Mouse (Mus musculus) heart, embryonic 10.5 days (tissue): Measurements from ENCODE around the gene Rnf144b. TPM values are rescaled to one million over a fixed set of nuclear protein-coding genes. Genes with fewer than 3 reads are reported as not detected.

Source experiments
- DNase-seq: peaks from one replicate; pipeline ENCODE4 v3.0.0-alpha.2; 2017; ENCODE audit warnings: low spot score
- H3K27ac ChIP-seq: fragments of 300-500 bp; sonication (generic); 2 replicates; pipeline ENCODE4 v1.5.1; 2016; ENCODE audit warnings: mild to moderate bottlenecking
- H3K27me3 ChIP-seq: fragments of 300-500 bp; sonication (generic); 2 replicates; pipeline ENCODE4 v1.6.1; 2016; ENCODE audit warnings: mild to moderate bottlenecking; ENCODE audit not compliant: poor library complexity, insufficient read depth, severe bottlenecking
- H3K36me3 ChIP-seq: fragments of 300-500 bp; sonication (generic); 2 replicates; pipeline ENCODE4 v1.6.1; 2016; ENCODE audit warnings: mild to moderate bottlenecking, moderate library complexity
- H3K4me1 ChIP-seq: fragments of 300-500 bp; sonication (generic); 2 replicates; pipeline ENCODE4 v1.6.1; 2016; ENCODE audit warnings: mild to moderate bottlenecking
- H3K4me3 ChIP-seq: fragments of 300-500 bp; sonication (generic); 2 replicates; pipeline ENCODE4 v1.5.1; 2016; ENCODE audit warnings: mild to moderate bottlenecking, moderate library complexity
- H3K9me3 ChIP-seq: fragments of 300-500 bp; sonication (generic); 2 replicates; pipeline ENCODE4 v1.6.1; 2016; ENCODE audit warnings: mild to moderate bottlenecking, moderate library complexity
- WGBS: fragments of 180-500 bp; shearing (Covaris S2); methylation state at CpG from one replicate; pipeline ENCODE4 v1.1.7; 2016; 5-methylcytosine and 5-hydroxymethylcytosine counted together
- polyA plus RNA-seq: library from polyadenylated mRNA; unstranded; fragments of >200 nt; fragmentation: Nextera tagmentation; extraction: Ambion mirVana; gene quantifications from 2 replicates; pipeline ENCODE4 v1.2.1, GENCODE M21; 2016

Gene Rnf144b
- polyA plus RNA-seq, 1 experiment from 2014 or later: 0.98 TPM

- Histone ChIP-seq H3K36me3 (0 out of 2 replicates have a peak, but pooled peaks cover 2% of the 10 kb centered on the region), H3K9me3 (peaks cover 4% of the 10 kb centered on the region; the same call in 1 of the 2 replicates), H3K27ac (no peak overlapping the region), H3K4me3 (no peak overlapping the region), H3K4me1 (0 out of 2 replicates have a peak, but pooled peaks cover 3% of the 10 kb centered on the region), H3K27me3 (no peaks in the 10 kb centered on the region)
- WGBS: 80% methylated on average over 5 of the region's 5 CpGs
- no peak for DNase-seq
These were observed 39.5 kb downstream of the Rnf144b start for GRCm38 (mm10) chr13:47162001-47162400.

- DNase-seq: no peak
- 85% methylated on average over 5 of the region's 5 CpGs for WGBS
- H3K4me1 ChIP-seq: peaks cover 12% of the 10 kb centered on the region
- peaks cover 4% of the 10 kb centered on the region; the same call in 1 of the 2 replicates for H3K9me3 ChIP-seq
- H3K36me3 ChIP-seq: 0 out of 2 replicates have a peak, but pooled peaks cover 2% of the 10 kb centered on the region
- H3K27me3 ChIP-seq: no peaks in the 10 kb centered on the region
- H3K4me3 ChIP-seq: no peak overlapping the region
- no peak overlapping the region for H3K27ac ChIP-seq
These were observed 42.3 kb downstream of the Rnf144b start for GRCm38 (mm10) chr13:47164732-47165131.

- H3K4me1 ChIP-seq: peaks cover 9% of the 10 kb centered on the region
- no peaks in the 10 kb centered on the region for H3K27me3 ChIP-seq
- no peak for DNase-seq
- WGBS: 83% methylated on average over 2 of the region's 2 CpGs
- H3K9me3 ChIP-seq: peaks cover 4% of the 10 kb centered on the region; the same call in 1 of the 2 replicates
- no peak overlapping the region for H3K27ac ChIP-seq
- no peak overlapping the region for H3K4me3 ChIP-seq
- H3K36me3 ChIP-seq: 0 out of 2 replicates have a peak, but pooled peaks cover 2% of the 10 kb centered on the region
These were observed 42.8 kb downstream of the Rnf144b start for GRCm38 (mm10) chr13:47165261-47165660.

GRCm38 (mm10) chr13:47168484-47168883, 46.0 kb downstream of the Rnf144b start:
- no peak overlapping the region for H3K4me3 ChIP-seq

GRCm38 (mm10) chr13:47170026-47170425, 47.6 kb downstream of the Rnf144b start:
- Histone ChIP-seq H3K27ac (no peak overlapping the region), H3K9me3 (no peaks in the 10 kb centered on the region), H3K4me1 (peaks cover 8% of the 10 kb centered on the region), H3K36me3 (0 out of 2 replicates have a peak, but pooled peaks cover 3% of the 10 kb centered on the region), H3K27me3 (no peaks in the 10 kb centered on the region), H3K4me3 (no peak overlapping the region)
- WGBS: 82% methylated on average over 4 of the region's 4 CpGs
- DNase-seq: no peak

More at GRCm38 (mm10) chr13:47168484-47168883, 46.0 kb downstream of the Rnf144b start:
- Histone ChIP-seq H3K27ac (no peak overlapping the region), H3K27me3 (no peaks in the 10 kb centered on the region), H3K4me1 (peaks cover 8% of the 10 kb centered on the region), H3K9me3 (peaks cover under 1% of the 10 kb centered on the region; the same call in 1 of the 2 replicates), H3K36me3 (0 out of 2 replicates have a peak, but pooled peaks cover 3% of the 10 kb centered on the region)
- no peak for DNase-seq
- 33% methylated on average over 11 of the region's 11 CpGs for WGBS

- no peaks in the 10 kb centered on the region for H3K9me3 ChIP-seq
- H3K27me3 ChIP-seq: no peaks in the 10 kb centered on the region
- 69% methylated on average over 13 of the region's 13 CpGs for WGBS
- peaks cover 8% of the 10 kb centered on the region for H3K4me1 ChIP-seq
- H3K27ac ChIP-seq: no peak overlapping the region
- no peak for DNase-seq
- H3K36me3 ChIP-seq: 0 out of 2 replicates have a peak, but pooled peaks cover 3% of the 10 kb centered on the region
- no peak overlapping the region for H3K4me3 ChIP-seq
These were observed 48.5 kb downstream of the Rnf144b start for GRCm38 (mm10) chr13:47170811-47171555.

GRCm38 (mm10) chr13:47172891-47173290, 50.4 kb downstream of the Rnf144b start:
- 76% methylated on average over 10 of the region's 10 CpGs for WGBS
- Histone ChIP-seq H3K27ac (no peak overlapping the region), H3K4me1 (peaks cover 8% of the 10 kb centered on the region), H3K9me3 (no peaks in the 10 kb centered on the region), H3K27me3 (no peaks in the 10 kb centered on the region), H3K36me3 (0 out of 2 replicates have a peak, but pooled peaks cover 3% of the 10 kb centered on the region), H3K4me3 (no peak overlapping the region)
- DNase-seq: no peak

GRCm38 (mm10) chr13:47178182-47178581, 55.7 kb downstream of the Rnf144b start:
- H3K36me3 ChIP-seq: no peaks in the 10 kb centered on the region
- H3K4me1 ChIP-seq: 0 out of 2 replicates have a peak, but pooled peaks cover 2% of the 10 kb centered on the region
- no peaks in the 10 kb centered on the region for H3K9me3 ChIP-seq
- no peak overlapping the region for H3K27ac ChIP-seq
- DNase-seq: no peak
- H3K4me3 ChIP-seq: no peak overlapping the region
- H3K27me3 ChIP-seq: no peaks in the 10 kb centered on the region
- WGBS: 74% methylated on average over 8 of the region's 8 CpGs

GRCm38 (mm10) chr13:47180776-47181175, 58.3 kb downstream of the Rnf144b start:
- H3K9me3 ChIP-seq: no peaks in the 10 kb centered on the region

GRCm38 (mm10) chr13:47182366-47182765, 59.9 kb downstream of the Rnf144b start:
- H3K27ac ChIP-seq: no peak overlapping the region
- H3K36me3 ChIP-seq: no peaks in the 10 kb centered on the region
- no peak overlapping the region for H3K4me3 ChIP-seq
- H3K4me1 ChIP-seq: peaks cover 19% of the 10 kb centered on the region; the same call in 1 of the 2 replicates
- no peaks in the 10 kb centered on the region; the same call in 1 of the 2 replicates for H3K27me3 ChIP-seq
- no peaks in the 10 kb centered on the region for H3K9me3 ChIP-seq
- no peak for DNase-seq
- 86% methylated on average over 5 of the region's 5 CpGs for WGBS

More at GRCm38 (mm10) chr13:47180776-47181175, 58.3 kb downstream of the Rnf144b start:
- Histone ChIP-seq H3K27me3 (no peaks in the 10 kb centered on the region), H3K4me3 (no peak overlapping the region), H3K4me1 (peaks cover 12% of the 10 kb centered on the region; the same call in 1 of the 2 replicates), H3K27ac (no peak overlapping the region), H3K36me3 (no peaks in the 10 kb centered on the region)
- WGBS: 76% methylated on average over 7 of the region's 7 CpGs
- DNase-seq: no peak

- H3K27me3 ChIP-seq: no peaks in the 10 kb centered on the region; the same call in 1 of the 2 replicates
- no peak overlapping the region for H3K27ac ChIP-seq
- peaks cover 18% of the 10 kb centered on the region; the same call in 1 of the 2 replicates for H3K4me1 ChIP-seq
- H3K4me3 ChIP-seq: no peak overlapping the region
- no peaks in the 10 kb centered on the region for H3K36me3 ChIP-seq
- no peak for DNase-seq
- no peaks in the 10 kb centered on the region for H3K9me3 ChIP-seq
- 82% methylated on average over 9 of the region's 9 CpGs for WGBS
These were observed 60.7 kb downstream of the Rnf144b start for GRCm38 (mm10) chr13:47183033-47183730.

- 68% methylated on average over 9 of the region's 9 CpGs for WGBS
- Histone ChIP-seq H3K4me1 (peaks cover 17% of the 10 kb centered on the region; the same call in 1 of the 2 replicates), H3K9me3 (no peaks in the 10 kb centered on the region), H3K36me3 (no peaks in the 10 kb centered on the region), H3K27ac (no peak overlapping the region), H3K4me3 (no peak overlapping the region), H3K27me3 (no peaks in the 10 kb centered on the region; the same call in 1 of the 2 replicates)
- DNase-seq: no peak
These were observed 61.3 kb downstream of the Rnf144b start for GRCm38 (mm10) chr13:47183771-47184170.
